Mouse (Mus musculus) heart, adult 2 months (tissue): ENCODE data around the gene Khk.

Source experiments
- CTCF ChIP-seq: fragments of 200-600 bp; IDR thresholded peaks from 2 replicates; pipeline ENCODE4 v1.8.1; 2022; ENCODE audit warnings: antibody characterized with exemption, mild to moderate bottlenecking, moderate library complexity
- POLR2A ChIP-seq: fragments of 200-500 bp; IDR thresholded peaks from 2 replicates; pipeline ENCODE4 v1.6.1; 2011; ENCODE audit warnings: mild to moderate bottlenecking, low read depth, low read length, control low read depth; ENCODE audit not compliant: insufficient read depth

DNA sequence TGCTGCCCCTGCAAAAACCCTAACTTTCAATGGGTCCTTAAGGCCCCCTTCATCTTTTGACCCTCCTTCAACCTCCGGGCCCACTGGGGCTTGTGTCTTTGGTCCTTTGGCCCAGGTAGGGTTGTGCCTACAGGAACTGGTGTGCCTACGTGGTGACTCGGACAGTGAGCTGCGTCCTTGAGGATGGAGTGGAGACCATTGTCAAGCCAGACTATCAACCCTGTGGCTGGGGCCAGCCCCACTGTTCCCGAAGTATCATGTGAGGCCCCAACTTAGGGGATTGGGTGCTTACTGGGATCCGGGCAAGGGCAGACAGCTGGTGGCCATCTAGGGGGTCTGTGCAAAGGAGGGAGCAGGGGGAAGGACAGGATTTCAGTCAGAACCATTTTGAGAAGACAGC is 6.4 kb upstream of the Khk start:
- no peak for TF ChIP-seq CTCF
- TF ChIP-seq POLR2A: no peak
